Mouse (Mus musculus) cerebellum, adult 2 months (tissue): ENCODE measurements at regions not wholly inside any gene's neighbourhood (a gene's known extent, or its start where the extent isn't known, plus 50 kb on each side); places are given as distances from the start of the nearest gene placed in this dataset.

Source experiments
- CTCF ChIP-seq: fragments of 200-500 bp; IDR thresholded peaks from 2 replicates; pipeline ENCODE4 v1.5.1; 2011; ENCODE audit warnings: low read depth, mild to moderate bottlenecking, control low read depth, low read length, moderate library complexity, borderline replicate concordance; ENCODE audit not compliant: insufficient read depth
- POLR2A ChIP-seq: fragments of 200-500 bp; IDR thresholded peaks from 2 replicates; pipeline ENCODE4 v1.6.1; 2011; ENCODE audit warnings: low read length, control low read depth, borderline replicate concordance; ENCODE audit not compliant: insufficient read depth

DNA sequence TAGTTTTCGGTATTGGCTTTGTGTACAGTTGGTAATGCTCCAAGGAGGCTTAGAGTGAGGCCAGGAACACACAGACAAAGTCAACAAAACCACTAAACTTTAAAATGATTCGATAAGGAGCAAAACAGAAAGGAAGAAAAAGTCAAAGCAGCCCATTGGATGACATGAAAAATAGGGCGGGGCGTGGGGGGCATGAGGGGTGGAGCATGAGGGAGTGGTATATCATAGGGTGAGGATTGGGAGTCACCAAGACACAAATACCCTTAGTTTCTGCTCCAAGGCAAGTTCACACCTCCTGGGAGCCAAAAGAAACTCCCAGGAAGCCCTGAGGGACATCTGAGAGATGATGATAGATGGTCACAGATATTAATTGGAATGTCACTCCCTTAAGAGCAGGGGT is 262.2 kb upstream of the Pard3b start:
- TF ChIP-seq CTCF (no peak), POLR2A (no peak)
